Mouse (Mus musculus): ENCODE measurements around the gene Gadl1.

- TF ChIP-seq CTCF (IDR thresholded peaks at IDR 0.05; ENCODE audit: borderline replicate concordance, extremely low read depth, insufficient read depth, insufficient read length) (no peak), POLR2A (IDR thresholded peaks at IDR 0.05; ENCODE audit: borderline replicate concordance, extremely low read depth, insufficient read depth, insufficient read length, poor library complexity, severe bottlenecking) (no peak)
Observed at GRCm38 (mm10) chr9:116039981-116040380, 130.7 kb downstream of the Gadl1 start.

Measured in brain, embryonic 14.5 days (tissue).